Mouse (Mus musculus) layer of hippocampus, adult 9-10 months (tissue): ENCODE data around the gene Tnp1.

ENCODE experiments used
- DNase-seq: peaks from one replicate; pipeline ENCODE4 v3.0.0; 2022; ENCODE audit warnings: low spot score

The Tnp1 gene

DNA sequence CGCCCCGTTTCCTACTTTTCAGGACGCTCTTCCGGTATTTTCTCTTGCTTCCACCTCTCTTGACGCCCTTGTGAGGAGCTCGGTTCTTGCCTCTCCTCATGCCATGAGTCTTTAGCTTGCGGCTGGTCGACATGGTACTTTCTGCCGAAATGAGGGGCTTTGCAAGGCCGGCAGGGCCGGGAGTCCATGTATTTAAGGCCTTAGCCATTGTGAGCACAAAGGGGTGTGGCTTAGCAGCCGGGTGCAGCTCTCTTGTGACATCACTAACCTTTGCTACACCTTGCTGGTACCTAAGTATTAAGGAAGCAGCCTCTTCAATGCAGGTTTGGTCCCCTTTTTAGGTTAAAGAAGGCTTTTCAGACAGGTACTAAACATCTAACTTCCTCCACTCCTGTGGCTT, at the start of gene Tnp1:
Gene Tnp1 (minus strand): TSS at position 179 of the 400 bp plus-strand sequence.
- DNase-seq: no peak

DNA sequence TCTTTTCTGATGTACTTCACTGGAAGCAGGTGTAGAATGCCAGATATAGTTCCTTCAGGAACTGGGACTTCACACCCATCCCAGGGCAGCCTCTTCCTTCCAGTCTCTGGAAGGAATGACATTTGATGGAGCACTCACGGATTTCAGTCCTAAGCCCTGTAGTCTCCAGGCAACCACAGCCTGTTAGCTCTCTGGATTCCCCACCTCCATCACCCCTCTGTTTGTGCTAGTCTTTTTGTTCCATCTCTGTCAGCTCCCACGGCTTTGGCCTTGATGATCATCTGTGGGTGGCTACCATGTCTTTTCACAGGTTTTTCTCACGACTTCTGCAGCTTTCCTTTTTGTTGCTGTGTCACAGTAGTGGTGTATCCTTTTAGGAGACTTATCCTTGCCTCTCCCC, 48.6 kb upstream of the Tnp1 start:
- DNase-seq: peak; percentile 18

DNA sequence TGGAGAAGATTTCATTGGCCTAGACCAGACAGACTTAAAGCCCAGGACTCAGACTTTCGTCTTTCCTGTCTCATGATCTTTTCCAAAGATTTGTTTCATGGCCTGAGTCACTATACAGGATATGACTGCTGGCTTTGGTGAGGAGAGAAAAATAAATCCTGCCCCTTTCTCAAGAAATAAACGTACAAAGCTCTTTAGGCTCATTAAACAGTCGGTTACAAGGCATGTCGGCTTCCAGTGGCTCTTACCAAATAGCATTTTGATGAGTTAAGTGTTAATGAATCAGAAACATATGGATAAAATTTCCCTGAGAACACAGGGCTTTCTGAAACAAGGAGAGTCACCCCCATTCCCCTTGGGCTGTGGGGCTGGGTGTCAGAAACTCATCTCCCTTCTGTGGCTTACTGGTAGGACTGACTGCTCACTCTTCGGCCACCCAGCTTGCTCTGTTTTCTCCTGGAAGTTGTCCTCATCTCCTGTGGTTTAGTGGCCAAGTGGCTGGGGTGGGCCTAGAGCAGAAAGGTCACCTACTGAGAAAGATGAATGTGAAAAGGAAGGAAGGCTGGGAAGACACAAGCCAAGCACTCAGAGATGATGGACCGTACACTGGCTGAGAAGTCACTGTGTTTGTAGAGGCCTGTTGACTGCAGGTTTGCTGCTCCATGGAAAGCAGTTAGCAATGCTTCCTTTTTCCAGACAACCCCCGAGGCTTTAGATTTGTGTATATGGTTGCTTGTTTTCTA, 46.0 kb upstream of the Tnp1 start:
- no peak for DNase-seq

DNA sequence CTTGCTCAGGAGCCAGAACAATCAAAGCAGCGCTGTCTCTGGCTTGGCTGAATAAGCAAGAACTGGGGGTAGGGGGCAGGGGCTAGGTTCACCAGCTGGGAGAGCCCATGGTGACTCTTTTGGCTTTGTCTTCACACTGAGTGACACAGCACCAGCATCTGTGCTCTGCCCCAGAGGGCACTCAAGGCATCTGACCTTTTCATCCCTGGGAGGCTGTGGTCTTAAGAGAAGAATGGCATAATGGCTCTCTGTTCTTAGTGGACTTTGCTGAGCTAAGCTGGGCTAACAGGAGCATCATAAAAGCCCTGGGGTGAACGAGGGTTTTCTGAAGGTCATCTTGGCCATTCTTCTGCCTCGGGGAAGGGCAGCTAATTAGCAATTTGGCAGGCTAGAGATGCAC, 44.6 kb upstream of the Tnp1 start:
- no peak for DNase-seq

DNA sequence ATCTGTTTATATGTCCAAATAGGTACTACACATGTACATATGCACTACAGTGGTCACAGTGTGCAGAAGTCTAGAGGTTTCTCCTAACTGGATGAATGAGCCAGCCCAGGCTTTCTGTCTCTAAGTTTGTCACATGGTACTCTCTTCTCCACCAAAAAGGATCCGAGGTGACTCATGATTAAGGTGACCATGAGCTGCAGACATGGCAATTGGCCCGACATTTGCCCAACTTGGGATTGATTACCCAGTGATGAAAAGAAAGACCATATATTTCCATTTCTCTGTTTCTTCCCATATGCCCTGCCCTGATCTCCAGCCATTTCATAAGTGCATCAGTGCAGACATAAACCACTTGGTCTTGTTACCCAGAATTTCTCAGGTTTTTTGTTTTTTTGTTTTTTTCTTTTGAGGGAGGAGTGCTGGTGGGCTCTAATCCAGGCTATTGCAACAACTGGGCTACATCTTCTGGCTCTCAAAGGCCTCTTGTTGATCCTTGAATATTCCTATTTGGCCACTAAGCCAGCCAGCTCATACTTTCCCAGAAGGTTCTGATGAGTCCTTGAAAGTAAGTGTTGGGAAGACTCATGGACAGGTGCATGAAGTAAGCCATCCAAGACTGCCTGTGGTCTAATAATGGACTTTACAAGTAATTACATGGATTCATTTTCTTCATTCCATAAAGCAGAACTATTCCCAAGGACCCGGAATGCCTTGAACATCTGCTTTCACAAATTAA, 40.7 kb upstream of the Tnp1 start:
- no peak for DNase-seq

DNA sequence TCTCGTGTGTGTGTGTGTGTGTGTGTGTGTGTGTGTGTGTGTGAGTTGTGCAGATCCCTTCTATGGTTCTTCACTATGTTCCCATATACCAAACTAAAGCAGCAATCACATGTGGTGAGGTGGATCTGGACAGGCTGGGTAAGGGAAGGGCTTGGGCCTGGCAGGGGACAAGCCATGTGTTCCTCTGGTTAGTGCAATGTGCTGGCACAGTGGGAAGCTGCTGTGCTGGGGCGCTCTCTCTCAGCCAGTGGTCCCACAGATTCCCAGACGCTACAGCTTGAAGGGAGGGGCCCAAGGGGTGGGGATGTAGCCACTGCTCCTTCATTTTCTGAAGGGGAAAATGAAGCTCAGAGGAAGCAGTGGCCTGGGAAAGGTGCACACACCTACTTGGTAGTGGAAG, 40.1 kb upstream of the Tnp1 start:
- DNase-seq: no peak

DNA sequence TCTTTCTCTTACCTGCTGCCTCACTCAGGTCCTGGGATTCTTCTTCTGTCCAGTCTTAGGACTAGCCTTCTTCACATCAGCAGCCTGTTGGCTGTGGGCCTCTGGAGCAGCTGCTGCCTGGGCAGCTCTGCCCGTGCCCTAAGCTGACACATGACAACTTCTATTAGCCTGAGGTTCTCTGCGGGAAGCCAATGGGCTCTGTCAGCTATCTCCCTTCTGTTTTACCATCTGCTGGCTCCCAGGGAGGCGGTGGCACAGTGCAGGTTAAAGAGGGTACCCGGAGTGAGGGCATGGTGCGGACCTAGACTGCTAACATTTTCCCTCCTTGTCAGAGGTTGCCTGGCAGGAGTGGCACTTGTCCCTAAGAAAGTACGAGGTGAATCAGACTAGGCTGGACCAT, 39.5 kb upstream of the Tnp1 start:
- no peak for DNase-seq

DNA sequence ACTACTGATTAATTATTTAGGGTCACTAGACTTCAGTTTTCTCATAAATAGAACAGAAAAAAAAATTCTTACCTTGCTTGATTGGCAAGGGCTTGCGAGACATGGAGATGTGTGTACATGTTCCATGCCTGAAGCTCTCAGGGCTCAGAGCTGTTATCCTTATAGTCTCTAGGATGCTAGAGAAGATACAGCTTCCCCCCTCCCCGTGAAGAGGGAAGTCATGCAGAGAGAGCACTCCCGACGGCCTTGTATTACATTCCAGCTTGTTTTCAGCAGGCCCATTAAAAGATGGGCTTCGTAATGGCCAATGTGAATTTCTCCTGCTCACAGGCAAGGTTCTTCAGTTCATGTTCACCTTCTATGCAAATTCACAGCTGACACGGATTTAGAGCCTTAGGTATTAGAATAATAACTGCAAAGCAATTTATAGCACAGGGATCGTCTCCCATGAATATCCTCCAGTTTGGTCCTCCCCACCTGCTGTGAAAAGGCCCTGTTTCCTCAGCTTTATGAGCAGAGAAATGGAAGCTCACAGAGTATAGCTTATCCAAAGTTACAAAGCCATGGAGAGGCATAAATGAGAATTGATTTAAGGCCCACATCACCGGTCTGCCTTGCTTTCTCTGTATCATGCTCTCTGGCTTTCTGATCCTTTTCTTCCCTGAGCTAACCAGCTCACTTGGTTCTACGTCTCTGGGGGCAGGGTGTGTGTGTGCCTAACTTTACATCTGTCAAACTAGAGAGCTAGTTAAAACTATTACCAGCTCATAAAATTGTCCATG, 38.0 kb upstream of the Tnp1 start:
- DNase-seq: no peak

DNA sequence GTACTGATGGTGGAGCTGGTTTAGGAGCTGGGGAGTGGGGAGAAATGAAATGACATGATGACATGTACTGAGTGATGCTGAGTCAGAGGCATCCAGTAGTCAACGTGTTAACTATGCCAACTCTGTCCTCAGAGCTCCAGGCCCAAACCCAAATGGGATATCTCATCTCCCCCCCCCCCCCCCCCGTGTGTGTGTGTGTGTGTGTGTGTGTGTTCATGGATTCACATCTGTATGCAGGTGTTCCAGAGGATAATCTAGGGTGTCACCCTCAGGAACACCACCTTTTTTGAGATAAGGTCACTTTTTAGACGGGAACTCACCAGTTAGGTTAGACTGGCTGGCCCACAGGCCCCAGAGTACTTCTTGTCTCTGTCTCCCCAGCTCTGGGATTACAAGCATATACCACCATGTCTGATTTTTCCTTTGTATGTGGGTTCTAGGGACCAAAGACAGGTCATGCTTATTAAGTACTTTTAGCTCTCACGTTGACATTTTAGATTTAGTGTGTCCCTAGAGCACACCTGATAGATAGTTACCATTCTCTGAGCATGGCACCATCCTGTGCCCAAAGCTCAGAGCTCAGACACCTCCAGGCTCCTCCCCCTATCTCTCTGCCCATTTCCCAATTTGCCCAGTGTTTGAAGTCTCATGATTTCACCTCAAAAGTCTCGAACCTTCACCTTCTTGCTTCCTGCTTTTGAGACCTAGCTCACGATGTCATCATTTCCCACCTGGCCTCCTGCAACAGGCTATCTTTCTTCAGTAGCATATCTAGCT, 31.4 kb upstream of the Tnp1 start:
- no peak for DNase-seq

DNA sequence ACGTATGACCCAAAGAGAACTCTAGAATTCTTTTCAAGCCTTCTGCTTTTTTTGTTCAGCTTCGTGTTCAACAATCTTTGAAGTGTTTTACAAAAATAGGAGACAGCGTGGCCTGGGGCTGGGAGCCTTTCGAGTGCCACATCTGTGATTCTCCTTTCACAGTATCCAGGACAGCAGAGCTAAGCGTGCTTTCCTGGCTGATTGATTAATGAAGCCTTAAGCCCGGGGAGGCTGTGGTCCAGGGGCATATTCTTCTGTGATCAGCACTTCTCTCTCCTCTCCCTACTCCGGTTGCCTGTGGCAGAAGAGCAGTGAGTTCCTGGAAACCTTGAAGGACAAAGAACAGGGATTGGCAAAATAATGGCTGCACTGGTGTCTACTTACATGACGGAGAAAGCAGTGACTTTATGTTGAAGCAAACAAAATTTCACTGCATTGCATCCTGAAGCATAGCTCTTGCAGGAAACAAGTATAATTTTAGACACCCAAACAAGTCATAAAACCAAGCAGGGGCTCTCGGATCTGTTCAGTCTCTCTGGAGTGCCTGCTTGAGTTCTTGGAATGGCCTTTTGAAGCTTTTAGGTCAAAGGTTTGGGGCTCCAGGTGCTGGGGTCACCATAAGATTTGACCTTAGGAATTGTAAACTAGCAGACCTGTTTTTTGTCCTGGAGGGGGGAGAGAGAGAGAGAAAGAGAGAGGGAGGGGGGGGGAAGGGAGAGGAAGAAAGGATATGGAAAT, 30.4 kb upstream of the Tnp1 start:
- no peak for DNase-seq

DNA sequence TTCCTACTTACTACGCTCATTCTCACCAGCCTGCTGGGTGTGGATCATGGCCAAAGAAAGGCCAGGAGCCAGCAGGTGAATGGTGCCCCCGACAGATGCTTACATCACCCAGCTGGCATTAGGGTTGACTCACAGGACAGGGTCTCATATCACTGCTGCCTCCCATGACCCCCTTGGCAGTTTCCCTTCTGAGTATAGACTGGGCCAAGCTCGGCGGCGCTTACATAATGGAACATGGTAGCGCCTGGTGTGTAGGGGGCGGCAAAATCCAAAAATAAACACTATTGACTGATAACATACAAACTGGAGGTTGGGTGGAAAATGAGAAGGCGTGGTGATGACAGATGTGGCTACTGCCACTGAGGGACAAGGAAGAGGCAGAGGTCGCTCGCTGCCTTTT, 28.0 kb upstream of the Tnp1 start:
- DNase-seq: no peak

DNA sequence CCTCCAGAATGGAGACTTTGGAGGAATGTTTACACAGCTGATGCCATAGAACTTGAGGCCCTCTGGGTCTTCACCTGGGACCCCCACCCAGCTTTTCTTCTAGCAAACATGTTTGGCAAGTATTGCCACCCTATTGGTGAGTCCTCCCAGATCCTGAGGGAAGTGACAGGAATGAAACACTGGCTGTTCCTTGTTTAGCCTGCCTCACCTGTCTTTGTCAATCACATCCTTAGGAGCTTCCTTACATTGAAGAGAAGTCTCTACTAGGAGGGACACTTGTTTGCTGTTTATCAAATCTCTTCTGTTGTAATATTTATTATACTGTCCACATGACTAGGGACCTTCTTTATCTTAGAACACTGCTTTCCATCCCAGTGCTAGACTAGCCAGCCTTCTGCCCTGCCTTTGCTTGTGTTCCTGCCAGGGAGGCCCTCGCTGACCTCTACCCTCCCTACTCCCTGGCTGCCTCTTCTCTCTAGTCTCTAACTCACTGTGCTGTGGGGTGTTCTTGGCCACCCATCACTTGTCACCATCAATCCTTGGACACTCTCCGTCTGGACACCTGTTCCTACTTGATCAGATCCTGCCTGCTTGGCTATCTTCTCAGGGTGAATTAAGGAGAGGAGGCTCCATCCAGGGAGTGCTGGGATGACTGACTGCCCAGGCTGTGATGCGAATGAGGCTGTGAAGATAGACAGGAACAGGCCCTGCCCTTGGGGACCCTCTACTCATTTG, 25.1 kb upstream of the Tnp1 start:
- no peak for DNase-seq

DNA sequence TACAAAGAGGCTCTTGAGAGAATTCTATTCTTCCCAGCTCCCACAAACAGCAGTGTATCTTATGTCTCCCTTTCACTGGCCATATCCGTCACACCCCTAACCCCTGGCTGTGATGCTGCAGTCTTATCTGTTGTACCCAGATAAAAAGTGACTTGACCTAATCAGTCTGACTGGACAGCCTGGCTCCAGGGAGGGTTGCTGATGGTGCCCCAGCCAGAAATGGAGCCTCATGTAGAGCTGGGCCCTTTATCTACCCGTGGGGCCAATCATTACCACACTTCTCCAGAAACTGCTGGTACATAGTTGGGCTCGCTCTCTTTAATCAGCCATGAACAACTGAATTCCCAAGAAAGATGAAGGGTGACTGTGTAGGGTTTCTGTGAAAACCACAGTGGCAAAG, 22.8 kb upstream of the Tnp1 start:
- no peak for DNase-seq

DNA sequence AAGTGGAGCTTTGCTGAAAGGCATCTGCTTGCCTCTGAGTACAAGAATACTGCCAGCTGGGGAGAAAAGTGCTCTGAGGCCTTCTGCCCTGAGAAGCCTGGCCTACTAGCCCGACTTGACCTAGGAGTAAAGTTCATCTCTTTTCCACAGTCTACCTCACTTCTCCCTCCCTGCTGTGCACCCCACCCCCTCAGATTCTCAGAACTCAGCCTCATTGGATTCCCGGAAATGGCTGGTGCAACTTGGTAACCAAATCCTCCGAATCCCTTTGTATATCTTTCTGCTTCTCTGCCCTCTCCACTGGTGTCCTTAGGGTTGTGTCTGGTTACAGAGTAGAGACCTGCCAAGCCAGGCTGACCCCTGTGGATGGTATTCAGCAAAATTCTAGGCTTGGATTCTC, 20.8 kb upstream of the Tnp1 start:
- DNase-seq: no peak

DNA sequence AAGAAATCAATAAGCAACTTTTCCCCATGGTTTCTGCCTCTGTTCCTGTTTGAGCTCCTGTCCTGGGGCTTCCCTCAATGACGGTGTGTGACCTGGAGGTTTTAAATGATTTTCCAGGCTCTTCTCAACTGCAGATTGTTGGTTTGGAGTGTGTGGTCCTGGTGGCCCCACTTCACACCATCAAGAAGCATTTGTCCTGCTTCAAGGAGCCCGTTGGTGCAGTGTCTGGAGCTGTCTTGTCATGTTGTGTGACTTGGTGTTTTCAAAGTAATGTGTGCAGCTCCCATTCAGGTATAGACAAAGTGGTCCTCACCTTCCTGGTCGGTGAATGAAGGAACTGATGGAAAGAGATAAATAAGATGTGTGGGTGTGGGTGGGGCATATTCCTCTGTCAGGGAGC, 20.0 kb upstream of the Tnp1 start:
- no peak for DNase-seq

DNA sequence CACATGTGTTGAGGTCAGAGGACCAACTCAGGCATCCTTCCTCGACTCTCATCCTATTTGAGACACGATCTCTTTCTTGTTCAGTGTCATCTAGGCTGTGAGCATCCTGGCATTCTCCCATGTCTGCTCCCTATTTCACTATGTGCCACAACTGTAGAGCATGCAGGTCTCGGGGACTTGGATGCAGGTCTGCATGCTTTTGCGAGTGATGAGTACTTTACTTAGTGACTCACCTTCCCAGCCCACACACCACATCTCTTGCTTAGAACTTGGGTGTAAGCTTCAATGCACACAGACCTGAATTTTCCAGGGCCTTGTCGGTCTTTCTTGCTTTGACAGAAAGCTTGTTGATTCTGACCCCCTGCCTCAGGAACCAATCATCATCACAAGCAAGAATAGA, 16.8 kb upstream of the Tnp1 start:
- no peak for DNase-seq

DNA sequence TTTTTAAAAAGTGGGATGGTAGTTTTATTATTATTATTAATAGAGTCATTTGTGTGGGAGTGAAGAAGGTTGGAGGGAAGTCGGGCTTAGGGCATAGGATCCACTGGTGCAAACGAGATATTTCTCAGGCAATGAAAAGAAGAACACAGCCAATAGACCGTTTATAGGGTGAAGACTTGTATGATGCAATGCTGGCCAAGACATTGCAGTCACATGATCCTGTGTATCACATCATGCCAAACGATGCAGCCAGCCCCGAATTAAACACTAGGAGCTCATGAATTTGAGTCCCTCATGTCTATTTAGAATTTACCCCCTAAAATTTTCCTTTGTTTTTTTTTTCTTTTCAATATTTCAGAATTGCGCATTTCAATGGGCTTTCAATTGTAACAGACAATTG, 13.0 kb upstream of the Tnp1 start:
- no peak for DNase-seq

DNA sequence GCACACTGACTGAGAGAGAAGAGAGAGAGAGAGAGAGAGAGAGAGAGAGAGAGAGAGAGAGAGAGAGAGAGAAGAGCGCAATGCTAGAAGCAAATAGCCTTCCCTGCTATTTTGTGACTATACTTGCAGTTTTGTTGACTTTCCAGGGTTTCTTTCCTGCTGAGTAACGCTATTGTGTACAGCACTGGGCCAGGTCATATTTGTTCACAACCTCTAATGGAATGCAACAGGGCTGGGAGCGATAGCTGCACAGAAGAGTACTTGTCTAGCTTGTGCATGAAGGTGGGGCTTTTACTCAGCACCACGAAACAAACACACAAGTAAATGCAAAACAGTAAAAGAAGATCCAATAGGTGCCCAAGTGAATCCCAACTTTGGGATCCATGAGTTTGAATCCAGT, 11.7 kb upstream of the Tnp1 start:
- no peak for DNase-seq

DNA sequence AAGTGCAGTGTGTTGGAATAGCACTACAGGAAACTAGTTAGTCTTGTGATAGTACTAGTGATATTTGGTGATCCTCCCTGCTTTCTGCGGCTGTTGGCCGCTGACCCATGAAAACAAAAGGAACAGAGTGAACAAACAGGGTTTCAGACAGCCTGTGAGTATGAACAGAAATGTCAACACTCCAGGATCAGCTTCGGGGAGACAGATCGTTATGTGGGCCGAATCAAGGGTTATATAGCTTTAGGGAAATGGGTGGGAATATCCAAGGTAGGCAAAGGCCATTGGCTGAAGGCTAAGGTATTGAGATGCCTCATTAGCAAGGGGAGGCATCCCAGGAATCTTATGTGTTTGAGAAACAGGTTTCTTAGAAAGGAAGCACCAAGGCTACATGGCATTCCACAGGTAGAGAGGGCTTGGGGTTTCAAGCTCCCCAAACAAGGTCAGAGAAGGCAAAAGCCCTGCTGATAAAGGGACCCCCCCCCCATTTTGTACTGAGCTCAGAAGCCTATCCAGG, 11.1 kb upstream of the Tnp1 start:
- DNase-seq: no peak

DNA sequence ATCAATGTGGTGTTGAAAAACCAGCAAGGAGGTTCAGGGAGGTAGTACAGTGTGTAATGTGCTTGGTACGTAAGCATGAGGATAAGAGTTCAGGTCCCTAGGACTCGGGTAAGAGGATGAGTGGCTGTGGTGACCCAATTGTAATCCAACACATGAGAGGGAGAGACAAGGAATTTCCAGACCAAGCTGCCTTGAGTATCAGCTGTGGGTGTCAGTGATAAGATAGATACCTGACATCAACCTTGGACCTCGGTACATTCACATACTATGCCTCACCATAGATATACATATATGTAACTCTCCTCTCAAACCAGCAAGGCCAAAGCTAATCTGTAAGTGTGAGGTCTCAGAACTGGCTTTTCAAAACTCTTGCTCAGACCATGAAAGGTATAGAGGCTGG, 10.4 kb upstream of the Tnp1 start:
- DNase-seq: no peak

DNA sequence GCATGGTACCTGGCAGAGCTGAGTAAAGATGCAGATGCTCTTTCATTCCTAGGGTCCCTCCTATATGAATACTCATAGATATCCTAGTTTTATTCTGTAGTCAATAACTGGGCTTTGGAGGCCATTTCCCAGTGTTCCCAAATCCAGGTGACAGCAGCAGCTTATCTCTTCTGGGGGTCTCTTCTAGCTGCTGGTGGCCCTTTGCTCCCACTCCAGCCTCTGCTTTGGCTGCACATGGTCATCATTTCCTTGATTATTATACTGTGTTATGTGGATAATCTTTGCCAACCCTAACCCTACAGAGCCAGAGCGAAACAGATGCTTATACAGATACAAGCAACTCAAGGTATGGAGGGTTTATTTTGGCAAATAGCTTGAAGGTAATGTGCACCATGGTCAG, 8.9 kb downstream of the Tnp1 start:
- no peak for DNase-seq
